Mouse (Mus musculus): ENCODE data around the gene Rpl23. TPM values are rescaled to one million over a fixed set of nuclear protein-coding genes. Genes with fewer than 3 reads are reported as not detected.

The Rpl23 gene
- polyA plus RNA-seq, 1 experiment from 2014 or later: 632 TPM

- WGBS: 57% methylated on average over 20 of the region's 20 CpGs
- Histone ChIP-seq H3K4me3 (no peak overlapping the region), H3K9ac (no peak overlapping the region), H3K4me2 (no peak overlapping the region), H3K36me3 (peaks cover 91% of the 10 kb centered on the region), H3K27me3 (no peaks in the 10 kb centered on the region), H3K27ac (no peak overlapping the region), H3K9me3 (no peaks in the 10 kb centered on the region), H3K4me1 (peaks cover 14% of the 10 kb centered on the region)
- ATAC-seq (ENCODE audit: insufficient number of reproducible peaks, insufficient read depth, low FRiP score, low TSS enrichment, low read depth): no peak
Measured at GRCm38 (mm10) chr11:97822840-97823603, 40.8 kb upstream of the Rpl23 start.

- Histone ChIP-seq H3K4me1 (peaks cover 29% of the 10 kb centered on the region), H3K36me3 (peaks cover 88% of the 10 kb centered on the region)
- no peak for ATAC-seq (ENCODE audit: insufficient number of reproducible peaks, insufficient read depth, low FRiP score, low TSS enrichment, low read depth)
Measured at GRCm38 (mm10) chr11:97821401-97822064, 39.3 kb upstream of the Rpl23 start.

GRCm38 (mm10) chr11:97820840-97821239 lies 38.6 kb upstream of the Rpl23 start:
- Histone ChIP-seq H3K36me3 (peaks cover 87% of the 10 kb centered on the region), H3K27ac (no peak overlapping the region), H3K9ac (0 out of 2 replicates have a peak overlapping the region, but pooled peaks have one; percentile 21), H3K4me2 (no peak overlapping the region), H3K4me3 (no peak overlapping the region), H3K27me3 (no peaks in the 10 kb centered on the region), H3K9me3 (no peaks in the 10 kb centered on the region), H3K4me1 (peaks cover 36% of the 10 kb centered on the region)
- no peak for ATAC-seq (ENCODE audit: insufficient number of reproducible peaks, insufficient read depth, low FRiP score, low TSS enrichment, low read depth)
- 77% methylated on average over 4 of the region's 4 CpGs for WGBS

More at GRCm38 (mm10) chr11:97821401-97822064, 39.3 kb upstream of the Rpl23 start:
- Histone ChIP-seq H3K9me3 (no peaks in the 10 kb centered on the region), H3K4me3 (no peak overlapping the region), H3K4me2 (no peak overlapping the region), H3K27me3 (no peaks in the 10 kb centered on the region), H3K27ac (no peak overlapping the region), H3K9ac (no peak overlapping the region)
- 94% methylated on average over 8 of the region's 8 CpGs for WGBS

- Histone ChIP-seq H3K4me1 (peaks cover 45% of the 10 kb centered on the region), H3K27me3 (no peaks in the 10 kb centered on the region), H3K27ac (no peak overlapping the region), H3K9me3 (no peaks in the 10 kb centered on the region), H3K36me3 (peaks cover 87% of the 10 kb centered on the region), H3K4me3 (no peak overlapping the region), H3K4me2 (no peak overlapping the region), H3K9ac (no peak overlapping the region)
- ATAC-seq (ENCODE audit: insufficient number of reproducible peaks, insufficient read depth, low FRiP score, low TSS enrichment, low read depth): no peak
- WGBS: 72% methylated on average over 5 of the region's 5 CpGs
Measured at GRCm38 (mm10) chr11:97819923-97820322, 37.7 kb upstream of the Rpl23 start.

GRCm38 (mm10) chr11:97819102-97819501 lies 36.9 kb upstream of the Rpl23 start:
- H3K4me1 ChIP-seq: peaks cover 50% of the 10 kb centered on the region
- no peak overlapping the region for H3K9ac ChIP-seq
- H3K4me3 ChIP-seq: no peak overlapping the region
- no peaks in the 10 kb centered on the region for H3K27me3 ChIP-seq
- H3K9me3 ChIP-seq: no peaks in the 10 kb centered on the region
- H3K27ac ChIP-seq: peak overlapping the region; percentile 66; the same call in 1 of the 2 replicates
- H3K36me3 ChIP-seq: peaks cover 84% of the 10 kb centered on the region
- no peak for ATAC-seq (ENCODE audit: insufficient number of reproducible peaks, insufficient read depth, low FRiP score, low TSS enrichment, low read depth)
- WGBS: 58% methylated on average over 4 of the region's 4 CpGs
- H3K4me2 ChIP-seq: no peak overlapping the region

GRCm38 (mm10) chr11:97818571-97818970 lies 36.3 kb upstream of the Rpl23 start:
- ATAC-seq (ENCODE audit: insufficient number of reproducible peaks, insufficient read depth, low FRiP score, low TSS enrichment, low read depth): no peak
- 18% methylated on average over 4 of the region's 4 CpGs for WGBS
- Histone ChIP-seq H3K4me2 (0 out of 2 replicates have a peak overlapping the region, but pooled peaks have one; percentile 3), H3K4me3 (no peak overlapping the region), H3K36me3 (peaks cover 86% of the 10 kb centered on the region), H3K27me3 (no peaks in the 10 kb centered on the region), H3K4me1 (peaks cover 52% of the 10 kb centered on the region), H3K9ac (peak overlapping the region; percentile 47; the same call in 1 of the 2 replicates), H3K27ac (peak overlapping the region; percentile 66), H3K9me3 (no peaks in the 10 kb centered on the region)

GRCm38 (mm10) chr11:97818003-97818402 lies 35.8 kb upstream of the Rpl23 start:
- Histone ChIP-seq H3K27ac (peak overlapping the region; percentile 66), H3K4me2 (no peak overlapping the region), H3K9ac (no peak overlapping the region), H3K36me3 (peaks cover 88% of the 10 kb centered on the region), H3K4me1 (peaks cover 58% of the 10 kb centered on the region), H3K27me3 (no peaks in the 10 kb centered on the region), H3K9me3 (no peaks in the 10 kb centered on the region), H3K4me3 (no peak overlapping the region)
- WGBS: 41% methylated on average over 6 of the region's 6 CpGs
- ATAC-seq (ENCODE audit: insufficient number of reproducible peaks, insufficient read depth, low FRiP score, low TSS enrichment, low read depth): no peak

- peaks cover 64% of the 10 kb centered on the region for H3K4me1 ChIP-seq
- no peak overlapping the region for H3K9ac ChIP-seq
- no peaks in the 10 kb centered on the region for H3K9me3 ChIP-seq
- no peak overlapping the region for H3K4me2 ChIP-seq
- H3K27me3 ChIP-seq: no peaks in the 10 kb centered on the region
- WGBS: 25% methylated on average over 5 of the region's 5 CpGs
- peaks cover 88% of the 10 kb centered on the region for H3K36me3 ChIP-seq
- H3K27ac ChIP-seq: peak overlapping the region; percentile 63
- ATAC-seq (ENCODE audit: insufficient number of reproducible peaks, insufficient read depth, low FRiP score, low TSS enrichment, low read depth): no peak
- H3K4me3 ChIP-seq: no peak overlapping the region
Measured at GRCm38 (mm10) chr11:97817379-97817778, 35.1 kb upstream of the Rpl23 start.

- peak overlapping the region; percentile 41 for H3K9ac ChIP-seq
- H3K27ac ChIP-seq: peak overlapping the region; percentile 63
- peaks cover 87% of the 10 kb centered on the region for H3K36me3 ChIP-seq
- no peak overlapping the region for H3K4me3 ChIP-seq
- no peaks in the 10 kb centered on the region for H3K9me3 ChIP-seq
- no peak overlapping the region for H3K4me2 ChIP-seq
- peaks cover 69% of the 10 kb centered on the region for H3K4me1 ChIP-seq
- no peaks in the 10 kb centered on the region for H3K27me3 ChIP-seq
- 31% methylated on average over 9 of the region's 9 CpGs for WGBS
- ATAC-seq (ENCODE audit: insufficient number of reproducible peaks, insufficient read depth, low FRiP score, low TSS enrichment, low read depth): no peak
Measured at GRCm38 (mm10) chr11:97816916-97817315, 34.7 kb upstream of the Rpl23 start.

- Histone ChIP-seq H3K4me1 (peaks cover 76% of the 10 kb centered on the region), H3K36me3 (peaks cover 80% of the 10 kb centered on the region), H3K9ac (no peak overlapping the region; the same call in 1 of the 2 replicates), H3K4me3 (no peak overlapping the region), H3K27ac (peak overlapping the region; percentile 58; the same call in 1 of the 2 replicates), H3K9me3 (no peaks in the 10 kb centered on the region), H3K27me3 (no peaks in the 10 kb centered on the region), H3K4me2 (peak overlapping the region; percentile 10; the same call in 1 of the 2 replicates)
- no peak for ATAC-seq (ENCODE audit: insufficient number of reproducible peaks, insufficient read depth, low FRiP score, low TSS enrichment, low read depth)
- 51% methylated on average over 5 of the region's 5 CpGs for WGBS
Measured at GRCm38 (mm10) chr11:97816176-97816575, 33.9 kb upstream of the Rpl23 start.

GRCm38 (mm10) chr11:97815736-97816135 lies 33.5 kb upstream of the Rpl23 start:
- Histone ChIP-seq H3K4me2 (no peak overlapping the region), H3K27me3 (no peaks in the 10 kb centered on the region), H3K36me3 (peaks cover 75% of the 10 kb centered on the region), H3K9ac (peak overlapping the region; percentile 44; the same call in 1 of the 2 replicates), H3K4me3 (no peak overlapping the region), H3K4me1 (peaks cover 80% of the 10 kb centered on the region), H3K27ac (peak overlapping the region; percentile 58), H3K9me3 (no peaks in the 10 kb centered on the region)
- no peak for ATAC-seq (ENCODE audit: insufficient number of reproducible peaks, insufficient read depth, low FRiP score, low TSS enrichment, low read depth)
- WGBS: 51% methylated on average over 11 of the region's 11 CpGs
